Mouse (Mus musculus) stomach, postnatal 0 days (tissue): ENCODE measurements around the gene Fbxo42.

Experiments
- CTCF ChIP-seq: IDR thresholded peaks from 2 replicates; pipeline ENCODE4 v1.5.1; 2016; ENCODE audit warnings: antibody characterized with exemption, low read depth, mild to moderate bottlenecking, moderate library complexity
- EP300 ChIP-seq: optimal IDR thresholded peaks from 2 replicates; pipeline ENCODE3; 2016; ENCODE audit warnings: antibody characterized with exemption

DNA sequence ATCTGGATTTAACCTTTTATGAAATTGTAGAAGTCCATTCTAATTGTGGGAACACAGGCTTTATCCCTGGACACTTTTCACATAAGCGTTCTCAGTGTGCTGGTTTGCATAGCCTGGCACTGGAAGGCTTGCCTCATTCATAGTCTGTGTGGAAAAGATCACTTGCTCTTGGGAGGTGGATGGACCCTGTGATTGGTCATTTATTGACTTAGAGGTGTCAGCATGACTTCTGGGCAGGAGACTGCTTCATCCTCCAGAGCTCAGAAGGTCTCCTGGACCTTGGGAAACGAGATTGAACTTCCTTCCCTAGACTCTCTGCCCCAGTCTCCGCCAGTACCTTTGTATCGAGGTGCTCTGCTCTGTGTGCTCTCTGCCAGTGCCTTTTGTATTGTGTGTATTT is 36.7 kb downstream of the Fbxo42 start:
- TF ChIP-seq CTCF (no peak), EP300 (no peak)
